Mouse (Mus musculus): ENCODE measurements around the gene Hdac6. TPM values are rescaled to one million over a fixed set of nuclear protein-coding genes. Genes with fewer than 3 reads are reported as not detected.
A peak's percentile ranks its signal among the peaks of the same experiment; 100 is the strongest.

Hdac6 gene
- polyA plus RNA-seq, 1 experiment from 2014 or later, result 26.1 TPM

- Histone ChIP-seq H3K27ac (ENCODE audit: low read length) (no peak within 1 kb of the TSS), H3K9ac (ENCODE audit: low read length) (no peak within 1 kb of the TSS), H3K9me3 (replicated peaks; ENCODE audit: control insufficient read depth, low read length) (no peaks in the 10 kb centered on the region), H3K27me3 (ENCODE audit: control insufficient read depth, insufficient read depth, low read length) (no peaks in the 10 kb centered on the region), H3K4me2 (ENCODE audit: low read depth, low read length) (no peak within 1 kb of the TSS), H3K4me3 (ENCODE audit: low read length) (no peak within 1 kb of the TSS), H3K4me1 (ENCODE audit: control insufficient read depth, insufficient read depth, low read length) (no peaks in the 10 kb centered on the region), H3K36me3 (ENCODE audit: control insufficient read depth, insufficient read depth) (peaks cover 3% of the 10 kb centered on the region)
- no peak for ATAC-seq (replicated peaks; ENCODE audit: extremely low read depth, insufficient read depth, low FRiP score)
- 87% methylated on average over 5 of the region's 5 CpGs for WGBS
Observed at GRCm38 (mm10) chrX:7907735-7908134, 40.0 kb downstream of the Hdac6 start, which contains the start of gene Gm10491. Gene Gm10491 (minus strand): TSS chrX:7907835.

DNA sequence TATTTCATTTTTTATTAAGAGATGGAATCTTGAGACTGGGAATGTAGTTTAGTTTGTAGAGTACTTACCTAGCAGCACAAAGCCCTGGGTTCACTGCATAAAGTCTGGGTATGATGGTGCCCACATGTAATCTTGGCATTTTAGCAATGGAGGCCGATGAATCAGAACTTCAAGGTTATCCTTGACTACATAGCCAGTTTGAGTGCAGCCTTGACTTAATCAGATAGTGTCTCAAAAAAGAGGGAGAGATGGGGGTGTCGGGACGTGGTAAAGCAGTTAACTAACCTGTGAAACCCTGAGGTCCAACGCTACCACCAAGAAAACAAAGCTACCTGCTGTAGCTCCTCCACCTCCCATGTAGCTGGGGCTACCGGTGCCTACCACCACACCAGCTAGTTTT lies 43.2 kb downstream of the Hdac6 start:
- Histone ChIP-seq H3K36me3 (ENCODE audit: control insufficient read depth, insufficient read depth) (peaks cover 3% of the 10 kb centered on the region), H3K27ac (ENCODE audit: low read length) (no peak overlapping the region), H3K4me3 (ENCODE audit: low read length) (no peak overlapping the region), H3K4me2 (ENCODE audit: low read depth, low read length) (no peak overlapping the region), H3K9ac (ENCODE audit: low read length) (no peak overlapping the region), H3K4me1 (ENCODE audit: control insufficient read depth, insufficient read depth, low read length) (no peaks in the 10 kb centered on the region), H3K27me3 (ENCODE audit: control insufficient read depth, insufficient read depth, low read length) (no peaks in the 10 kb centered on the region), H3K9me3 (replicated peaks; ENCODE audit: control insufficient read depth, low read length) (no peaks in the 10 kb centered on the region)
- ATAC-seq (replicated peaks; ENCODE audit: extremely low read depth, insufficient read depth, low FRiP score), result no peak
- WGBS, result 79% methylated on average over 5 of the region's 5 CpGs

DNA sequence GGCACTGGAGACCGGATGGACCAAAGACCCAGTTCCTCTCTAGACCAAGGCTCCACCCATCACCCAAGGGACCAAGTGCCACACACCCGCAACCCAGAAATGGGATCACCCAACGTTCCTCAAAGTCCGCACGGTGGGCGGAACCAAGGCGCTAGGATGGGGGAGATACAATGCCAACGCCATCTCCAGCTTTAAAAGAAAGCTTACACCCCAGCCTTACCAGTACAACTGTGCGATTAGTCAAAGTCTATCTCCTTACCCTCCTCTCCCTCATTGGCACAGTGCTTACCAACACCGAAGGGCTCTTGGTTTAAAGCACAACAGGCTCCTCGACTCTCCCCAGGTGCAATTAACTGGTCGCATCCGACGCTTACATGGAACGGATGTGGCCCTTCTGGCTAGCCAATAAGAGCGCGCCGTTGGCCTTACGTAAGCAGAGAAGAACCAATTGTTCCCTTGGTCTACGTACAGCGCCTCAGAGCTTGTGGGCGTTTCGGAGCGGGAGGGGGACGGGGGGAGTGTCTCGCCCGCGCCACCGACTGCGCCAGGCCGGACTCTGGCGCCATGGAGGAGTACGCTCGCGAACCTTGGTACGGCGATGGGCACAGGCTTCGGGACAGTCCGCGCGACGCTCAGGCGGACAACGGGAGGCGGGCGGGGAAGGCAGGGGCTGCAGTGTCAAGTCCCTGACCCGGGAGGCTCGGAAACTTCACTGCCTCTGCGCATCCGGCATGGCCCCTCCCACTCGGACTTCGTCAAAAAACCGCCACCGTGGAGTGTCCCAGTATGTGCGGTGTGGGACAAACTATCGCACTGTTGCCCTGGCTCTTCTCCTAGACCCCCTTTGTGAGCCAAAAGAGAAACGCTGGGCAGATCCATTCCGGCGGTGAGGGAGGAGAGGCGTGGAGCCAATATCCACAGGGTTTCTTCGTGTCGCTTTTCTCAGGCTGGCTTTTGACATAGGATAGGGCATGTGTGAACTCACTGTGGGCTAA lies 48.5 kb downstream of the Hdac6 start, which contains the start of the genes Pqbp1 and Timm17b:
TSS of gene Pqbp1 (minus strand) at position 390 of the 995 bp plus-strand sequence.
TSS of gene Timm17b (plus strand) at position 478 of the 995 bp plus-strand sequence.
- Histone ChIP-seq H3K4me1 (ENCODE audit: control insufficient read depth, insufficient read depth, low read length) (peaks cover 2% of the 10 kb centered on the region; the same call in 1 of the 2 replicates), H3K9me3 (replicated peaks; ENCODE audit: control insufficient read depth, low read length) (no peaks in the 10 kb centered on the region), H3K9ac (ENCODE audit: low read length) (peak within 1 kb of the TSS; percentile 77), H3K4me3 (ENCODE audit: low read length) (peak within 1 kb of the TSS; percentile 70), H3K27me3 (ENCODE audit: control insufficient read depth, insufficient read depth, low read length) (no peaks in the 10 kb centered on the region), H3K4me2 (ENCODE audit: low read depth, low read length) (peak within 1 kb of the TSS; percentile 67), H3K27ac (ENCODE audit: low read length) (peak within 1 kb of the TSS; percentile 89), H3K36me3 (ENCODE audit: control insufficient read depth, insufficient read depth) (peaks cover 2% of the 10 kb centered on the region; the same call in 1 of the 2 replicates)
- WGBS, result 11% methylated on average over 62 of the region's 62 CpGs
- peak; percentile 98 for ATAC-seq (replicated peaks; ENCODE audit: extremely low read depth, insufficient read depth, low FRiP score)

GRCm38 (mm10) chrX:7898211-7898610 lies 49.5 kb downstream of the Hdac6 start:
- Histone ChIP-seq H3K4me1 (ENCODE audit: control insufficient read depth, insufficient read depth, low read length) (peaks cover 2% of the 10 kb centered on the region; the same call in 1 of the 2 replicates), H3K27me3 (ENCODE audit: control insufficient read depth, insufficient read depth, low read length) (no peaks in the 10 kb centered on the region), H3K27ac (ENCODE audit: low read length) (no peak overlapping the region; the same call in 1 of the 2 replicates), H3K4me3 (ENCODE audit: low read length) (peak overlapping the region; percentile 70), H3K9me3 (replicated peaks; ENCODE audit: control insufficient read depth, low read length) (no peaks in the 10 kb centered on the region), H3K4me2 (ENCODE audit: low read depth, low read length) (peak overlapping the region; percentile 67), H3K36me3 (ENCODE audit: control insufficient read depth, insufficient read depth) (peaks cover 5% of the 10 kb centered on the region; the same call in 1 of the 2 replicates), H3K9ac (ENCODE audit: low read length) (peak overlapping the region; percentile 65)
- 24% methylated on average over 12 of the region's 13 CpGs for WGBS
- ATAC-seq (replicated peaks; ENCODE audit: extremely low read depth, insufficient read depth, low FRiP score), result no peak

DNA sequence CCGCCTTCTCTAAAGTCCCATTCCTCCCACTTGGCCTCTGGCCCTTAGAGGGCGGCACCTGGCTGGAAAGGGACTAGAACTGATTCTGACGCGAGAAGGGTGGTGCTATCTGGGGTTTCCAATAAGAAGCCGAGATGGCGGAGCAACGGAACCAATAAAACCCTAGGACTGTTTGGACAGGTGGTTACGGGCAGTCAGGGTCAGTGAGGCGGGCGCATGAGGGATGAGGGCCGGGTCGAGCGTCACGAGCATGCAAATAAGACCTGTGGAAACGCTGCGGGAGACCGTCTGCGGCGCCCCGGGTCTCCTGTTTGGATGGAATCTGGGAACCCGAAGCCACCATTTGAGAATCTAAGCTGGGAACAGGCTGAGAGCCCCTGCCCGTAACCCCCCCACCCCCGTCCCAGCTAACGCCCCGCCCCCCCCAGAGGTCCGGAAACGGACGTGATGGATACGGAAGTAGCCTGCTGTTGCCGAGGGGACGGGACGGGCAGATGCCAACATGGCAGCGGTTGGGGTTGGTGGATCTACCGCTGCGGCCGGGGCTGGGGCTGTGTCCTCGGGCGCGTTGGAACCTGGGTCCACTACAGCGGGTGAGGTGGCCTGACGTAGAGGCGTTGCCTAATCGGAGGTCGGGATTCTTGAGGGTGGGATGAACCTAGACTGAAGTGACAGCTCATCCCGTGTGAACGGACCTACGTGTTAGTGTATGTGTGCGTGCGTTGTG lies 63.7 kb downstream of the Hdac6 start, which contains the start of gene Slc35a2:
TSS of gene Slc35a2 (plus strand) at position 188 of the 727 bp plus-strand sequence.
- H3K4me2 ChIP-seq (ENCODE audit: low read depth, low read length), result peak within 1 kb of the TSS; percentile 70
- no peaks in the 10 kb centered on the region for H3K27me3 ChIP-seq (ENCODE audit: control insufficient read depth, insufficient read depth, low read length)
- H3K4me3 ChIP-seq (ENCODE audit: low read length), result peak within 1 kb of the TSS; percentile 72
- H3K36me3 ChIP-seq (ENCODE audit: control insufficient read depth, insufficient read depth), result no peaks in the 10 kb centered on the region
- WGBS, result 11% methylated on average over 49 of the region's 49 CpGs
- no peaks in the 10 kb centered on the region for H3K9me3 ChIP-seq (replicated peaks; ENCODE audit: control insufficient read depth, low read length)
- H3K27ac ChIP-seq (ENCODE audit: low read length), result peak within 1 kb of the TSS; percentile 89
- peak; percentile 95 for ATAC-seq (replicated peaks; ENCODE audit: extremely low read depth, insufficient read depth, low FRiP score)
- H3K9ac ChIP-seq (ENCODE audit: low read length), result peak within 1 kb of the TSS; percentile 58
- peaks cover 6% of the 10 kb centered on the region for H3K4me1 ChIP-seq (ENCODE audit: control insufficient read depth, insufficient read depth, low read length)

Other genes with a start within 250 kb of the Hdac6 start
- 31.5 and 35.3 TPM in 2 replicates for gene Wdr45, start 233.6 kb downstream of the Hdac6 start, polyA plus RNA-seq (2015; fragmentation: Nextera tagmentation; extraction: Ambion mirVana)
- gene Gm45208, start 225.6 kb downstream of the Hdac6 start, polyA plus RNA-seq (2015; fragmentation: Nextera tagmentation; extraction: Ambion mirVana), result not detected in 2 replicates
- gene Praf2, start 219.4 kb downstream of the Hdac6 start, polyA plus RNA-seq (2015; fragmentation: Nextera tagmentation; extraction: Ambion mirVana), result 32.4 and 34.0 TPM in 2 replicates
- gene Ccdc120, start 197.0 kb downstream of the Hdac6 start, polyA plus RNA-seq (2015; fragmentation: Nextera tagmentation; extraction: Ambion mirVana), result 4.1 and 8.5 TPM in 2 replicates
- 19.1 TPM in 2 replicates for gene Tfe3, start 185.3 kb downstream of the Hdac6 start, polyA plus RNA-seq (2015; fragmentation: Nextera tagmentation; extraction: Ambion mirVana)
- 29.8 and 30.7 TPM in 2 replicates for gene Gripap1, start 158.1 kb downstream of the Hdac6 start, polyA plus RNA-seq (2015; fragmentation: Nextera tagmentation; extraction: Ambion mirVana)
- 0.46 and 0.54 TPM in 2 replicates for gene Kcnd1, start 125.6 kb downstream of the Hdac6 start, polyA plus RNA-seq (2015; fragmentation: Nextera tagmentation; extraction: Ambion mirVana)
- 27.1 and 27.4 TPM in 2 replicates for gene Otud5, start 106.5 kb downstream of the Hdac6 start, polyA plus RNA-seq (2015; fragmentation: Nextera tagmentation; extraction: Ambion mirVana)
- 6.1 and 6.4 TPM in 2 replicates for gene Pim2, start 69.6 kb downstream of the Hdac6 start, polyA plus RNA-seq (2015; fragmentation: Nextera tagmentation; extraction: Ambion mirVana)
- gene Slc35a2, start 63.9 kb downstream of the Hdac6 start, polyA plus RNA-seq (2015; fragmentation: Nextera tagmentation; extraction: Ambion mirVana), result 28.9 and 30.5 TPM in 2 replicates
- 74.7 and 82.7 TPM in 2 replicates for gene Pqbp1, start 48.6 kb downstream of the Hdac6 start, polyA plus RNA-seq (2015; fragmentation: Nextera tagmentation; extraction: Ambion mirVana)
- gene Timm17b, start 48.5 kb downstream of the Hdac6 start, polyA plus RNA-seq (2015; fragmentation: Nextera tagmentation; extraction: Ambion mirVana), result 114 and 122 TPM in 2 replicates
- not detected in 2 replicates for gene Gm10491, start 40.1 kb downstream of the Hdac6 start, polyA plus RNA-seq (2015; fragmentation: Nextera tagmentation; extraction: Ambion mirVana)
- gene Gm10490, start 38.3 kb downstream of the Hdac6 start, polyA plus RNA-seq (2015; fragmentation: Nextera tagmentation; extraction: Ambion mirVana), result not detected in 2 replicates
- gene Pcsk1n, start 28.1 kb downstream of the Hdac6 start, polyA plus RNA-seq (2015; fragmentation: Nextera tagmentation; extraction: Ambion mirVana), result 0.32 and 0.42 TPM in 2 replicates
- not detected in 2 replicates for gene Eras, start 19.3 kb downstream of the Hdac6 start, polyA plus RNA-seq (2015; fragmentation: Nextera tagmentation; extraction: Ambion mirVana)
- 1.1 and 1.4 TPM in 2 replicates for gene Gata1, start 30.2 kb upstream of the Hdac6 start, polyA plus RNA-seq (2015; fragmentation: Nextera tagmentation; extraction: Ambion mirVana)
- gene Glod5, start 70.6 kb upstream of the Hdac6 start, polyA plus RNA-seq (2015; fragmentation: Nextera tagmentation; extraction: Ambion mirVana), result 0.74 and 0.77 TPM in 2 replicates
- gene Suv39h1, start 126.9 kb upstream of the Hdac6 start, polyA plus RNA-seq (2015; fragmentation: Nextera tagmentation; extraction: Ambion mirVana), result 31.3 and 33.7 TPM in 2 replicates
- gene Was, start 142.6 kb upstream of the Hdac6 start, polyA plus RNA-seq (2015; fragmentation: Nextera tagmentation; extraction: Ambion mirVana), result 0.62 and 2.2 TPM in 2 replicates
- gene Wdr13, start 185.0 kb upstream of the Hdac6 start, polyA plus RNA-seq (2015; fragmentation: Nextera tagmentation; extraction: Ambion mirVana), result 27.5 and 27.6 TPM in 2 replicates
- gene Rbm3, start 198.0 kb upstream of the Hdac6 start, polyA plus RNA-seq (2015; fragmentation: Nextera tagmentation; extraction: Ambion mirVana), result 295 and 339 TPM in 2 replicates
- gene Tbc1d25, start 228.3 kb upstream of the Hdac6 start, polyA plus RNA-seq (2015; fragmentation: Nextera tagmentation; extraction: Ambion mirVana), result 10.4 and 11.8 TPM in 2 replicates
- gene Ebp, start 245.6 kb upstream of the Hdac6 start, polyA plus RNA-seq (2015; fragmentation: Nextera tagmentation; extraction: Ambion mirVana), result 31.9 and 35.7 TPM in 2 replicates

Measured in heart, embryonic 16.5 days (tissue).